Mouse (Mus musculus) midbrain, postnatal 0 days (tissue): Measurements from ENCODE around the gene Ush2a. TPM values are rescaled to one million over a fixed set of nuclear protein-coding genes. Genes with fewer than 3 reads are reported as not detected.

Experiments used
- ATAC-seq: fragments of 200-750 bp; cut with Nextera tagmentation; 2 replicates; pipeline ENCODE4 v1.8.0; 2017; ENCODE audit warnings: moderate number of reproducible peaks, mild to moderate bottlenecking, moderate TSS enrichment, moderate library complexity; ENCODE audit not compliant: low FRiP score
- DNase-seq: peaks from one replicate; pipeline ENCODE4 v3.0.0-alpha.2; 2015; ENCODE audit warnings: low spot score
- H3K27ac ChIP-seq: fragments of 300-500 bp; sonication (generic); 2 replicates; pipeline ENCODE4 v1.5.1; 2014; ENCODE audit warnings: low read depth, mild to moderate bottlenecking, low read length, mixed read lengths
- H3K27me3 ChIP-seq: fragments of 300-500 bp; sonication (generic); 2 replicates; pipeline ENCODE4 v1.6.1; 2014; ENCODE audit warnings: low read length, control low read depth, mixed read lengths; ENCODE audit not compliant: insufficient read depth
- H3K36me3 ChIP-seq: fragments of 300-500 bp; sonication (generic); 2 replicates; pipeline ENCODE4 v1.6.1; 2014; ENCODE audit warnings: low read length, control low read depth, mixed read lengths; ENCODE audit not compliant: insufficient read depth
- H3K4me1 ChIP-seq: fragments of 300-500 bp; sonication (generic); 2 replicates; pipeline ENCODE4 v1.6.1; 2014; ENCODE audit warnings: mild to moderate bottlenecking, control low read depth, antibody characterized with exemption, low read length, mixed read lengths; ENCODE audit not compliant: insufficient read depth
- H3K4me2 ChIP-seq: fragments of 300-500 bp; sonication (generic); 2 replicates; pipeline ENCODE4 v1.6.1; 2014; ENCODE audit warnings: low read depth, mild to moderate bottlenecking, low read length, mixed read lengths; ENCODE audit not compliant: poor library complexity, severe bottlenecking
- H3K4me3 ChIP-seq: fragments of 300-500 bp; sonication (generic); 2 replicates; pipeline ENCODE4 v1.5.1; 2014; ENCODE audit warnings: low read depth, mild to moderate bottlenecking, low read length, moderate library complexity
- H3K9ac ChIP-seq: fragments of 300-500 bp; sonication (generic); replicated peaks from 2 replicates; pipeline ENCODE4 v1.6.1; 2014; ENCODE audit warnings: mild to moderate bottlenecking, low read length, moderate library complexity, mixed read lengths; ENCODE audit not compliant: poor library complexity, severe bottlenecking
- H3K9me3 ChIP-seq: fragments of 300-500 bp; sonication (generic); 2 replicates; pipeline ENCODE4 v1.6.1; 2016; ENCODE audit warnings: low read length, control low read depth
- CTCF ChIP-seq: IDR thresholded peaks from 2 replicates; pipeline ENCODE4 v1.5.1; 2016; ENCODE audit warnings: antibody characterized with exemption, mild to moderate bottlenecking
- WGBS: fragments of 180-500 bp; shearing (Covaris S2); extraction: QIAGEN DNeasy Blood & Tissue Kit; methylation state at CpG from one replicate; pipeline ENCODE4 v1.1.7; 2014; 5-methylcytosine and 5-hydroxymethylcytosine counted together
- polyA plus RNA-seq: library from polyadenylated mRNA; unstranded; fragments of >200 nt; fragmentation: Nextera tagmentation; extraction: Ambion mirVana; gene quantifications from 2 replicates; pipeline ENCODE4 v1.2.1, GENCODE M21; 2015
- total RNA-seq: library from RNA; depleted of rRNA; stranded (reverse); fragments of >200 nt; gene quantifications from 2 replicates; pipeline ENCODE4 v1.2.3, GENCODE M21; 2014

The Ush2a gene
- total and polyA plus RNA-seq, 2 experiments from 2014 or later: 0.10 to 0.38 TPM

DNA sequence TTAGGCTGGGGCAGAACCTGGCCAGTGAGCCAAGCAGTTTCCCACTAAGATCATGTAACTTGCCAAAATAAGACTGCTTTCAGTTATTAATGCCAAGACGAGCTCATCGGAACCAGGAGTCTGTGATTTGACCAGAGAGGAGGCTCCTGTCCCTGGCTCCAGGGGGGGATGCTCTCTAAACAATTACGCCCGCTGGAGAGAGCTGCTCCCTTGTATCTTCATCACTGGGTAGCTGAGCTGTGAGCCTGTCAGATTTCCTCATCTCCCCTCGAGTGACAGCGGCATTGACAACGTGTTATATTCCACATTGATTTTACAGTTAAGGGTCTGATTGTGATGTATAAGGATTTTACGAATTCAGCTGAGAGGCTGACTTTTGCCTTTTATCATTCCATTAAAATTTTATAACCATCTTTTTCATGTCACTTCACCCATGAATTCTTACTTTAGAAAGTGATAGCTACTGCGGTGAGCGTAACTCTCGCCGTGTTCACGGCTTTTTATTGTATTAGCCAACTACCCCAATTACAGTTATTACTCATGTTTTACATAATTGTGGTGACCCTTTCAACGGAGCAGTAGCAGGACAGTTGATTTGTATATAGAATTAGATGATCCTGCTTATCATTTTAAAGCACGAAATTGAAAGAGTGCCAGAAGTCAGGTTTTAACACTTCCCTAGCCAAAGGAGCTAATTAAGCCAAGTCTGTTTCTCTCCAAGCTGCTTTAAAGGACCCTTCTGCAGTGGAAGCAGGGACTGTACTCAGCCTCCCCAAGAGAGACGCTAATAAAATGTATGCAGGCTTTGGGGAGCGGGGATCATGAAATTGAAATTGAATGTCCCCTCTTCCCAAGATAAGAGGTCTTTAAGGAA is 463.5 kb downstream of the Ush2a start:
- peaks cover 2% of the 10 kb centered on the region; the same call in 1 of the 2 replicates for H3K4me1 ChIP-seq
- H3K36me3 ChIP-seq: no peaks in the 10 kb centered on the region
- WGBS: 34% methylated on average over 17 of the region's 17 CpGs
- H3K27ac ChIP-seq: no peak overlapping the region
- H3K4me3 ChIP-seq: no peak overlapping the region
- no peak overlapping the region for H3K9ac ChIP-seq
- ATAC-seq: no peak
- H3K4me2 ChIP-seq: peak overlapping the region; percentile 39
- no peaks in the 10 kb centered on the region for H3K9me3 ChIP-seq
- no peak for TF ChIP-seq CTCF
- DNase-seq: peak; percentile 50
- H3K27me3 ChIP-seq: no peaks in the 10 kb centered on the region

- no peaks in the 10 kb centered on the region for H3K9me3 ChIP-seq
- no peak for ATAC-seq
- no peaks in the 10 kb centered on the region for H3K27me3 ChIP-seq
- no peak for DNase-seq
- no peak for TF ChIP-seq CTCF
- H3K36me3 ChIP-seq: no peaks in the 10 kb centered on the region
- no peak overlapping the region for H3K9ac ChIP-seq
- WGBS: 70% methylated on average over 6 of the region's 6 CpGs
- no peak overlapping the region for H3K4me2 ChIP-seq
- H3K4me3 ChIP-seq: no peak overlapping the region
- H3K4me1 ChIP-seq: peaks cover 2% of the 10 kb centered on the region; the same call in 1 of the 2 replicates
- no peak overlapping the region for H3K27ac ChIP-seq
These were observed 465.1 kb downstream of the Ush2a start for GRCm38 (mm10) chr1:188726937-188727336.

DNA sequence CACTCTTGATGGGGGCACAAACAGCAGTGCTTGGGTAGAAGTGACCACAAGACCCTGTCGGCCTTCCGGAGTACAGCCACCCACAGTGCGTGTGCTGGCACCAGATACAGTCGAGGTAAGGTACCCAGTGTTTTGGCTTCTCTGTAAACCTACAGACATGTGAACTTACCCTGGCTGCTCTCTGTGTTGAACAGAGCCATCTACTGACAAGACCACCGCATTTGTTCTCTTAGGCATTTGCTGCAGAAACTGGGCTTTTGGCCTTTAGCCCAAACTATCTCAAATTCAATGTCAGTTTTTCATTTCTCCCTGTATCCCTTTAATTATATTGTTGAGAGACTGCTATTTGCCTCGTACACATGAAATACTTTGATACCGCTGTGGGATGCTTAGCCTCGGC is 466.8 kb downstream of the Ush2a start:
- Histone ChIP-seq H3K27ac (no peak overlapping the region), H3K36me3 (no peaks in the 10 kb centered on the region), H3K9ac (no peak overlapping the region), H3K4me3 (no peak overlapping the region), H3K27me3 (no peaks in the 10 kb centered on the region), H3K4me1 (peaks cover 2% of the 10 kb centered on the region; the same call in 1 of the 2 replicates), H3K4me2 (no peak overlapping the region), H3K9me3 (no peaks in the 10 kb centered on the region)
- DNase-seq (peak; percentile 72), ATAC-seq (no peak)
- TF ChIP-seq CTCF: peak; percentile 53
- WGBS: 54% methylated on average over 8 of the region's 8 CpGs

DNA sequence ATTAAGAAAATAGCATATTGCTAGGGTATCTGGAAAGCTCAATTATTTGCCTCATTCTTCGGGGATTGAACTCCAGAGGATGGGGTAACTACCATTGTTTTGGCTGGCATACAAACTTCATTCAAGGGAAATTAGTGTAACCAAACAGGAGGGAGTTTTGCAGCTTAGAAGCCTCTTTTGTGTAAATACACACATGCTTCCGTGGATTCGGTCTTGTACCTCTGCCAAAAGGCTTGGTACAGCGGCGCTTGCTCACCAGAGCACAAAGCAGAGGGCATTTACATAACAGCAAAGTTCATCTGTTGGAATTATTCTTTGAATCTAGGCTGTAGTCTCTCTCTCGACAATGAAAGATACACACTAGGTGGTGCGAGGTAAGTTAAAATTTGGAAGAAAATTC is 467.4 kb downstream of the Ush2a start:
- no peak for ATAC-seq
- no peaks in the 10 kb centered on the region for H3K9me3 ChIP-seq
- no peak overlapping the region for H3K27ac ChIP-seq
- H3K4me1 ChIP-seq: peaks cover 2% of the 10 kb centered on the region; the same call in 1 of the 2 replicates
- no peak overlapping the region for H3K4me3 ChIP-seq
- TF ChIP-seq CTCF: no peak
- no peaks in the 10 kb centered on the region for H3K36me3 ChIP-seq
- H3K4me2 ChIP-seq: no peak overlapping the region
- no peak overlapping the region for H3K9ac ChIP-seq
- DNase-seq: peak; percentile 81
- 26% methylated on average over 7 of the region's 7 CpGs for WGBS
- no peaks in the 10 kb centered on the region for H3K27me3 ChIP-seq

GRCm38 (mm10) chr1:188734741-188735266 is 473.0 kb downstream of the Ush2a start:
- DNase-seq (no peak), ATAC-seq (no peak)
- Histone ChIP-seq H3K4me3 (no peak overlapping the region), H3K9me3 (no peaks in the 10 kb centered on the region), H3K4me2 (no peak overlapping the region), H3K9ac (no peak overlapping the region), H3K36me3 (no peaks in the 10 kb centered on the region), H3K27ac (no peak overlapping the region), H3K4me1 (no peaks in the 10 kb centered on the region), H3K27me3 (no peaks in the 10 kb centered on the region)
- 89% methylated on average over 7 of the region's 7 CpGs for WGBS
- TF ChIP-seq CTCF: no peak

GRCm38 (mm10) chr1:188742971-188743370 is 481.1 kb downstream of the Ush2a start:
- Histone ChIP-seq H3K4me2 (no peak overlapping the region), H3K27ac (no peak overlapping the region), H3K9me3 (no peaks in the 10 kb centered on the region), H3K36me3 (no peaks in the 10 kb centered on the region), H3K27me3 (no peaks in the 10 kb centered on the region), H3K4me1 (no peaks in the 10 kb centered on the region), H3K9ac (no peak overlapping the region), H3K4me3 (no peak overlapping the region)
- ATAC-seq: no peak
- TF ChIP-seq CTCF: no peak
- peak; percentile 61 for DNase-seq
- WGBS: 41% methylated on average over 7 of the region's 7 CpGs
